Mouse (Mus musculus): ENCODE results near the gene Idnk.

Gene Idnk

DNA sequence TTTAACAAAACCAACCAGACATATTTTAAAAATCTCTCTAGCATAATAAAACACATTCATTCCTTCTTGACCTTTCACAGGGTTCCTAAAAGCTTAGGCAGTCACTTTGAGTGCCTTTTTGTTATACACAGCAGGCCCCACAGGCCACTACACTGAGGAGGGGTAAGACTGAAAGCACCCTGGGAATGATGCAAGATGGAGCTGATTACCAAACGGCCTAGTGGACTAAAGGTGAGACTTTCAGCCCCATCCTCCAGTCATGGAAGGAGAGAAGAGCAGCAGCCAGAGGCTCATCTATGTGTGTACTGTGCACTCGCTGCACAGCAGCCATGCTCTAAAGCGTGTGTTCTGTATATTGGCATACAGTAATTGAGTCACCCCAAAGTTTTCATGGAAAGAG lies 37.5 kb downstream of the Idnk start:
- DNase-seq (ENCODE audit: low read depth), result no peak

DNA sequence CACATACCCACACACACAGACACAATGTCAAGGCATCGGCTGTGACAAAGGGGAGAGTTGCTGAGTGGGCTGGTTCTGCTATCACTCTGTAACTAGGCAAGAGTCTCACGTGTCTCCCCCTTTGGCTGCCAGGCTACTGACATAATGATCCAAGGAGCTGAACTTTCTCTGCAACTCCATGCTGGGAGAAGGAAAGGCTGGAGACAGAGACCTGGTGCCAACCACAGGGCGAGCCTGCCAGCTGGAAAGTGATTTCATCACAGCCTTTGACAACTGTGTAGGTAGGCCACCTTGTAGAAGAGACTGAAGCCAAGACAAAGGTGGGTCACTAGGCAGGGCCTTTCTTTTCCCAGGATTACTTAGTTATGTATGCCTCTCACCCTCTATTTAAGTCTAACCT lies 39.8 kb downstream of the Idnk start:
- no peak for DNase-seq (ENCODE audit: low read depth)

DNA sequence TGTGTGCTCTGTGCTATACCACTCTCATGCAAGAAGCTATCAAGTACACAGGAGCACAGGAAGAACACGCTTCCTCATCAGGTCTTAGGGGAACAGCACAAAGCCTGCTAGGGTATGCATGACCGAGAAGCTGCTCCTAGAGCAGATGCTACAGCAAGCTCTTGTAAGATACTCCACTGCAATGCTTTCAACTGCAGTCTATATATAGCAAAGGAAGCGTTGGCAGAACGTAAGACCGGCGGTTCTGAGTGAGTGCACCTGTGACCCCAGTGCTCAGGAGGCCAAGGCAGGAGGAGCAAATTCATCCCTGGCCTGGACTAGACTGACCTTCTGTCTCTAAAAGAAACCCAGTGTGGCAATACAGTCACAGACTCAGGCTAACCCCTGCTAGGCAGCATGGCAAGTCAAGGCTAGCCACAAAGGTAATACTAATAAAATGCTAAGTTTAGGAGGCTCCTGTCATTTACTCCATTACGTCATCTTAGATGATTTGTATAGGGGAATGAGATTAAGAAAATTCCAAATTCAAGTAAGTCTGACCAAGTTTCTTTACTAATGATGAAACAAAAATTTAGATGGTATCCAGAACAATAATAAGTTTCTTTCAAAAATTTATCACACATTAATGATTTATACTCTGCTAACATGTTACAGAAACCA lies 40.7 kb downstream of the Idnk start:
- no peak for DNase-seq (ENCODE audit: low read depth)

DNA sequence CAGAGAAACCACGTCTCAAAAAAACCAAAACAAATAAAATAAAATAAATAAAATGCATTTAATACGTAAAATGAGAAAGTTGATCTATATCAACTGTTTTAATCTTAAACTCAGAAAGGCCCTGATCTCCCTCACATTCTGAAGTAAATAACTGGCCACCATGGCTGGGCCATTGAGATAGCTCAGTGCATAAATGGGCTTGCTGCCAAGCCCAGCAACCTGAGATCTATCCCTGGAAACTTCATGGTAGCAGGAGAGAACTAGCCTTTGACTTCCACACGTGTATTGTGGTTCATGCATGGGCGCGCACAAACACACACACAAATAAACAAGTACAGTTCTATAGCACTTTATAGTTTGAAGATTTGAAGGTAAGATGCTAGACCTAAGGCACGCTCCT lies 43.9 kb downstream of the Idnk start:
- no peak for DNase-seq (ENCODE audit: low read depth)

DNA sequence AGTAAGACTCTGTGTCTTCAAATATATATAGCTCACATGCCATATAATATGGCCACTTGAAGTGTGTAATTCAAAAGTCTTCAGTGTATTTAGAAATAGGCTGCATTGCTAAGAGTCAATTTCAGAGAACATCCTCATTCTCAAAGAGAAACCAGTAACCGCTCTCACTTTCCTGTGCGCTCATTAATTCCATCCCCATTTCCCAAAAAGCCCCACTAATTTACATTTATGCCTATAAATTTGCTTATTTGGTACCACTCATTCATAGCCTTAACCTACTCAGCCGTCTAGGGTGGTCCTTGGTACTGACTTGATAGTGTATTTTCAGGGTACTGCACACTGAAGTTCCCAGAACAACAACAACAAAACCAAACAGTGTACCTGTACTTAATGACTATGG lies 44.5 kb downstream of the Idnk start:
- no peak for DNase-seq (ENCODE audit: low read depth)

DNA sequence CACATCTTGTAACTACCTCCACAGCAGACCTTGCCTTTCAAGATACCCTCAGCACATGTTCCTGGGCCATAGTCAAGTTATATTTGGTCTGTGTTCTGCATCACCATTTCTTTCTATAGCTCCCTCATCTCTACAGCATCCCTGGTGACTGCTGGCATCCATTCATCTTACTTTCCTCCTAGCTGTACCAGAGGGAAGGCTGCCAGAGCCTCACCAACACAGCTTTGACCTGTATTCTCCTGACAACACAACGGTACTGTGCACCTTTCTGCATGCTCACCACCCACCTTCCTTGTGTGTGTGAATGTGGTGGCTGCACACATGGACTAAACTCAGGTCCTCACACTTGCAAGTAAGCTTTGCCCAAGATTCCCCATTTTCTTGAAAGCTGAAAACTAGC lies 45.5 kb downstream of the Idnk start:
- DNase-seq (ENCODE audit: low read depth), result no peak

DNA sequence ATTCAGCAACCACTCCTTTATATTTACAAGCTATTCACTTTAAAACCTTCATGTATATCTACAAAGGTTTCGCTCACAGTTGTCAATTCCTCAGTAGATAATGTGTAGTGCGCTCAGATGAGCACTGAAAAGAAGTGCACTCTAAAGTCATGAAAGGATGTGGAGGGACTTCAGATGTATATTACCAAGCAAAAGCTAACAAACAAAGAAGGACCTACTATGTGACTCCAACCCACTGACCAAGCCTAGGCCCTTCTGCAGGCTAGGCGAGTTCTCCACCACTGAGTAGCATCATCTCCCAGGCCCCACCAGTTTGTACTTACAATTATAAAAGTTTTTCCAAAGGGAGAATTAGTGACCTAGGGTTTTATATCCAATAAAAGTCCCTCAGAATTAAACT lies 46.8 kb downstream of the Idnk start:
- DNase-seq (ENCODE audit: low read depth), result no peak

DNA sequence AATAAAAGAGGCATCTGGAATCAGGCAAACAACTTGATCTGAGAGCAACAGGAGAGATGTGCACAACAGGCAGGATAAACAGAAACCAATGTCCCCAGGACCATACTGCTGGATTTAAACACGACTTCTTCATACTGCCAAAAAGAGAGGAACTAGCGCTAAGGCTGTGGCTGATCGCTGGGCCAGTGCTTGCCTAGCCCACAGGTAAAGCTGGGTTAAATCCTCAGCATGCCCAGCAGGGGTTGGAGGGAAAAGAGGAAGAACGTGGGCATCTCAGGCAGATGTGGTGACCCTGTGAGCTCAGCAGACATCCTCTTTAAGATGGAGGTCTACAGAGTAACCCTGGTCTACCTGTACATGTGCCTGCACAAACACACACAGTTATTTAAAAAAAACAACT lies 47.5 kb downstream of the Idnk start:
- no peak for DNase-seq (ENCODE audit: low read depth)

DNA sequence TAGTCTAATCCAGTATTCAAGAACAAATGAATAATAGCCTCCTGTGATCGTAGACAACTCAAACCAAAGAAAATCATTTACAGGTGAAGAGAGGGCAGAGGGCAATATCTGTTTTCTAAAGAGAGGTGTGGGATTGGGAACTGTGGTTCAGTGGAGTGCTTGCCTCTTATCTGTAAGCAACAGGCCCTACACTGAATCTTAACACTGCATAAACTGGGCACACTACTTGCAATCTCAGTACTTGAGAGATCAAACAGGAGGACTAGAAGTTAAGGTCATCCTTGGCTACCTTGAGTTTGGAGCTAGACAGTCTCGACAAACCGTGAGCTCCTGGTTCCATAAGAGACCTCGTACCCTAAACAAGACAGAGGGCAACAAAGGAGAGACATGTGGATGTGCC lies 48.6 kb downstream of the Idnk start:
- DNase-seq (ENCODE audit: low read depth), result no peak

DNA sequence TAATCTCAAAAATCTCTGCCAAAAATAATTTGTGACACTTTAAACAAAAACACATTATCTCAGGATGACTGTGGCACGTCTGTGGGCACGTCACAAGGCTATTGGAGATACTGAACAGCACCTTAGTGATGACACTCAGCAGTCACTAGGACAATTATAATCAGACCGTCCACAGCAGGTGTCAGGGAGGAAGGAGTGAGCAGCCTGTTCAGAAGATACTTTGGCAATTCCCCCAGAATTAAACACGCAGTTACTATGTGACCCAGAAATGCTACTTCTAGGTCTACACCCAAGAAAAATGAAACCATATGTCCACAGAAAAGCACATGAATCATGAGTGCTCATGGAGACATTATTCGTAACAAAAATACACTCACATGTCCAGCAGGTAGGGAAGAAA lies 53.0 kb downstream of the Idnk start:
- DNase-seq (ENCODE audit: low read depth), result no peak

DNA sequence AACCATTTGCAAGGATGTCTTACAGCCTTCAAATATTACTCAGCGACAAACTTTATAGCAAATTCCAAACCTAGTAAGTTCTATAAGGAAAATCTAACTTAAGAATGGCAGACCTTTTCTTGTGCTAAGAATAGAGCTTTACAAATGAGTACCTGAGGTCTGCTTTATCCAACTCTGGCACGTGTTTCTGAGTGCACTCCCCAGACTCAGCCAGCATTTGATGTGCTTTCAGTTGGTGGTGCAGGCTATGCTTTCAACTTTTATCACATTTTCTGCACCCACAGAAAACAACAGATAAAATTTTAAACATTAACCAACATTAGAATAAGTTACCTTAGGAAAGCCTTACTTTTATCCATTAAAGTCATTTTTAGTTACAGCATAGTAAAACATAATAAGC lies 55.1 kb downstream of the Idnk start:
- DNase-seq (ENCODE audit: low read depth), result no peak

DNA sequence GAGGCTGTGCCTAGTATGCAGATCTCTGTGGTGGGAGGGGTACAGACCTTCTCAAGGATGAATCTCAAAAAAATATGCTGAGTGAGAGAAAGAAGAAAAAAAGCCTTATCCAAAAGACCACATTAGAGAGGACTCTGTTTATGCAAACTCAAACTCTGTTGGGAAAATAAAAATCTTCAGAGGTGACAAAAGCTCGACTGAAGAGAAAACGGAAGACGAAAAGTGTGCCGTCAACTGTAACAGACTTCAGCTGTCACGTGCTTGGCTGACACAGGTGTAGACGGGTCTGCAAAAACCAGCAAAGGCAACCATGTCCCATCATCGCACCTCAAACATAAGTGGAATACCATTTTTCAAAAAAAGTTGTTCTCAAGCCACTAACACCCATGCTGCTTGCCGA lies 56.4 kb downstream of the Idnk start:
- no peak for DNase-seq (ENCODE audit: low read depth)
